Mouse (Mus musculus) cerebellum, adult 2 months (tissue): Measurements from ENCODE around the gene Rtn4ip1.

Experiments used
- CTCF ChIP-seq: fragments of 200-500 bp; IDR thresholded peaks from 2 replicates; pipeline ENCODE4 v1.5.1; 2011; ENCODE audit warnings: low read depth, mild to moderate bottlenecking, control low read depth, low read length, moderate library complexity, borderline replicate concordance; ENCODE audit not compliant: insufficient read depth
- POLR2A ChIP-seq: fragments of 200-500 bp; IDR thresholded peaks from 2 replicates; pipeline ENCODE4 v1.6.1; 2011; ENCODE audit warnings: low read length, control low read depth, borderline replicate concordance; ENCODE audit not compliant: insufficient read depth

GRCm38 (mm10) chr10:43870752-43871151 is 30.9 kb upstream of the Rtn4ip1 start:
- TF ChIP-seq CTCF (peak; percentile 66), POLR2A (no peak)
